21 mouse cellular contexts compared by ENCODE assay signal in genomic region chr3:157217794-157218193, GRCm38 (mm10).
DNase-seq lines count a peak whose midpoint lies in the region; ATAC-seq and TF ChIP-seq lines count a peak whose summit lies in the region.
"Had no signal": no experiment of that assay in that cellular context is flagged by ENCODE, and none has a peak within 500 bp of the region (broad histone marks: within the 10 kb centered on the region; RNA-seq: fewer than 3 reads in every experiment).

No protein-coding gene starts in this region.

- no peaks in the 10 kb centered on the region for H3K36me3 ChIP-seq in forebrain, embryonic 16.5 days (ENCODE audit: control insufficient read depth, insufficient read depth)
- H3K36me3 ChIP-seq in hindbrain, postnatal 0 days (ENCODE audit: insufficient read depth, low read length), result no peaks in the 10 kb centered on the region
- H3K36me3 ChIP-seq in midbrain, postnatal 0 days (ENCODE audit: insufficient read depth, low read length), result no peaks in the 10 kb centered on the region
- H3K36me3 ChIP-seq: embryonic facial prominence, embryonic 15.5 days; heart, embryonic 10.5 days; kidney, embryonic 15.5 days; limb, embryonic 12.5 days; liver, embryonic 13.5 days had no signal

- no peak overlapping the region for H3K9ac ChIP-seq in forebrain, embryonic 16.5 days (replicated peaks; ENCODE audit: low read depth, low read length)
- H3K9ac ChIP-seq in hindbrain, postnatal 0 days (replicated peaks; ENCODE audit: low read length), result no peak overlapping the region
- H3K9ac ChIP-seq in midbrain, postnatal 0 days (replicated peaks; ENCODE audit: low read length, poor library complexity, severe bottlenecking), result no peak overlapping the region
- H3K9ac ChIP-seq: embryonic facial prominence, embryonic 15.5 days; kidney, embryonic 15.5 days; limb, embryonic 12.5 days; liver, embryonic 13.5 days had no signal

- H3K4me1 ChIP-seq in forebrain, embryonic 16.5 days (replicated peaks; ENCODE audit: control insufficient read depth, insufficient read depth, low read length), result peaks cover 16% of the 10 kb centered on the region
- H3K4me1 ChIP-seq in hindbrain, postnatal 0 days (ENCODE audit: insufficient read depth, low read length), result no peaks in the 10 kb centered on the region; the same call in 1 of the 2 replicates
- H3K4me1 ChIP-seq in midbrain, postnatal 0 days (ENCODE audit: insufficient read depth, low read length), result peaks cover 13% of the 10 kb centered on the region; the same call in 1 of the 2 replicates
- H3K4me1 ChIP-seq: embryonic facial prominence, embryonic 15.5 days; heart, embryonic 10.5 days; kidney, embryonic 15.5 days; liver, embryonic 13.5 days had no signal

- no peaks in the 10 kb centered on the region for H3K9me3 ChIP-seq in forebrain, embryonic 16.5 days (ENCODE audit: control insufficient read depth, low read length)
- no peaks in the 10 kb centered on the region for H3K9me3 ChIP-seq in hindbrain, postnatal 0 days (ENCODE audit: low read length)
- no peaks in the 10 kb centered on the region for H3K9me3 ChIP-seq in midbrain, postnatal 0 days (ENCODE audit: low read length)
- H3K9me3 ChIP-seq: embryonic facial prominence, embryonic 15.5 days; heart, embryonic 10.5 days; kidney, embryonic 15.5 days; limb, embryonic 12.5 days; liver, embryonic 13.5 days had no signal

- H3K4me3 ChIP-seq in layer of hippocampus, adult 2 months, result no peak overlapping the region
- no peak overlapping the region for H3K4me3 ChIP-seq in forebrain, embryonic 16.5 days (replicated peaks; ENCODE audit: low read length)
- no peak overlapping the region for H3K4me3 ChIP-seq in hindbrain, postnatal 0 days (ENCODE audit: low read length)
- no peak overlapping the region for H3K4me3 ChIP-seq in midbrain, postnatal 0 days (ENCODE audit: low read depth, low read length)
- H3K4me3 ChIP-seq: embryonic facial prominence, embryonic 15.5 days; heart, embryonic 10.5 days; kidney, embryonic 15.5 days; limb, embryonic 12.5 days; liver, embryonic 13.5 days; myocyte had no signal

- H3K27ac ChIP-seq in layer of hippocampus, adult 2 months, result peak overlapping the region; percentile 71
- peak overlapping the region; percentile 24; the same call in 1 of the 2 replicates for H3K27ac ChIP-seq in forebrain, embryonic 16.5 days (ENCODE audit: low read length)
- H3K27ac ChIP-seq in hindbrain, postnatal 0 days, result no peak overlapping the region
- H3K27ac ChIP-seq in midbrain, postnatal 0 days (ENCODE audit: low read depth, low read length), result peak overlapping the region; percentile 32; the same call in 1 of the 2 replicates
- H3K27ac ChIP-seq: embryonic facial prominence, embryonic 15.5 days; heart, embryonic 10.5 days; kidney, embryonic 15.5 days; limb, embryonic 12.5 days; liver, embryonic 13.5 days had no signal

- peak; percentile 67 for ATAC-seq in forebrain, embryonic 16.5 days
- ATAC-seq in hindbrain, postnatal 0 days, result peak; percentile 31; the same call in 1 of the 2 replicates
- no peak for ATAC-seq in midbrain, postnatal 0 days (ENCODE audit: low FRiP score)

- DNase-seq in layer of hippocampus, adult 2 months (ENCODE audit: low spot score in 2 of 2), result no peak
- DNase-seq in layer of hippocampus, postnatal 10 days (ENCODE audit: low spot score in 2 of 2), result no peak
- DNase-seq in hindbrain, postnatal 0 days (ENCODE audit: low spot score), result peak; percentile 25
- peak; percentile 28 for DNase-seq in midbrain, postnatal 0 days (ENCODE audit: low spot score)
- DNase-seq in lung, adult 18-20 months, result no peak
- no peak for DNase-seq in cerebellum, postnatal 4 days (ENCODE audit: low spot score in 2 of 2)
- DNase-seq in c-Kit-positive CD71-positive TER-119-positive erythroid progenitor cells, embryonic 14.5 days (ENCODE audit: low spot score), result no peak
- DNase-seq: adrenal gland, postnatal 10 days; cerebellum, adult 9-11 months; embryo, embryonic 11 days; gastrocnemius, postnatal 25 days; heart, postnatal 10 days; liver, embryonic 13.5 days; right cerebral cortex, postnatal 14 days; thymus, postnatal 14 days had no signal

- no peaks in the 10 kb centered on the region for H3K27me3 ChIP-seq in forebrain, embryonic 16.5 days (replicated peaks; ENCODE audit: control insufficient read depth, insufficient read depth, low read length)
- no peaks in the 10 kb centered on the region for H3K27me3 ChIP-seq in hindbrain, postnatal 0 days (ENCODE audit: insufficient read depth, low read length)
- no peaks in the 10 kb centered on the region for H3K27me3 ChIP-seq in midbrain, postnatal 0 days (ENCODE audit: insufficient read depth, low read length)
- H3K27me3 ChIP-seq: embryonic facial prominence, embryonic 15.5 days; kidney, embryonic 15.5 days; limb, embryonic 12.5 days; liver, embryonic 13.5 days had no signal

- no peak overlapping the region for H3K4me2 ChIP-seq in forebrain, embryonic 16.5 days (ENCODE audit: low read length)
- H3K4me2 ChIP-seq in hindbrain, postnatal 0 days (ENCODE audit: low read depth, low read length), result no peak overlapping the region
- no peak overlapping the region for H3K4me2 ChIP-seq in midbrain, postnatal 0 days (ENCODE audit: low read depth, low read length, poor library complexity, severe bottlenecking)
- H3K4me2 ChIP-seq: embryonic facial prominence, embryonic 15.5 days; kidney, embryonic 15.5 days; limb, embryonic 12.5 days; liver, embryonic 13.5 days had no signal

- 32% methylated on average over 2 of the region's 2 CpGs for WGBS in forebrain, embryonic 16.5 days
- WGBS in hindbrain, postnatal 0 days, result 11% methylated on average over 2 of the region's 2 CpGs
- 16% methylated on average over 2 of the region's 2 CpGs for WGBS in midbrain, postnatal 0 days

- no peak for TF ChIP-seq CTCF in layer of hippocampus, adult 2 months (conservative IDR thresholded peaks at IDR 0.05)
- no peak for TF ChIP-seq CTCF in hindbrain, postnatal 0 days (IDR thresholded peaks at IDR 0.05; ENCODE audit: low read depth)
- TF ChIP-seq CTCF in midbrain, postnatal 0 days (IDR thresholded peaks at IDR 0.05), result no peak

Comparison
In these comparisons a context has a peak if more than half of its experiments do, and no peak if none do; other contexts are left out.
1. DNase-seq: peak in hindbrain, postnatal 0 days (single experiment) and midbrain, postnatal 0 days (single experiment); none in layer of hippocampus, adult 2 months (0 of 2), layer of hippocampus, postnatal 10 days (0 of 2), lung, adult 18-20 months (0 of 2), cerebellum, postnatal 4 days (0 of 2) and c-Kit-positive CD71-positive TER-119-positive erythroid progenitor cells, embryonic 14.5 days (single experiment).